Mouse (Mus musculus): Measurements from ENCODE around the gene Cytl1. TPM values are rescaled to one million over a fixed set of nuclear protein-coding genes. Genes with fewer than 3 reads are reported as not detected.

Cytl1 gene
- polyA plus RNA-seq (2012; rRNA removed; ENCODE audit: low replicate concordance) = 16.6 and 22.7 TPM in 2 replicates

GRCm38 (mm10) chr5:37735224-37735623 is at the start of gene Cytl1:
Gene Cytl1 (plus strand): TSS chr5:37735519.

GRCm38 (mm10) chr5:37716505-37717372 is 18.6 kb upstream of the Cytl1 start, which contains the start of gene Stk32b:
Gene Stk32b (minus strand): TSS chr5:37717171.

Other genes with a start within 250 kb of the Cytl1 start
- 0.07 and 0.21 TPM in 2 replicates for gene Stk32b, start 18.3 kb upstream of the Cytl1 start, polyA plus RNA-seq (2012; rRNA removed; ENCODE audit: low replicate concordance)
- gene Msx1, start 89.1 kb downstream of the Cytl1 start, polyA plus RNA-seq (2012; rRNA removed; ENCODE audit: low replicate concordance) = 3.8 and 152 TPM in 2 replicates

All from subcutaneous adipose tissue, adult 2 months (tissue).